Mouse (Mus musculus): ENCODE measurements around the gene Zdhhc8.

DNA sequence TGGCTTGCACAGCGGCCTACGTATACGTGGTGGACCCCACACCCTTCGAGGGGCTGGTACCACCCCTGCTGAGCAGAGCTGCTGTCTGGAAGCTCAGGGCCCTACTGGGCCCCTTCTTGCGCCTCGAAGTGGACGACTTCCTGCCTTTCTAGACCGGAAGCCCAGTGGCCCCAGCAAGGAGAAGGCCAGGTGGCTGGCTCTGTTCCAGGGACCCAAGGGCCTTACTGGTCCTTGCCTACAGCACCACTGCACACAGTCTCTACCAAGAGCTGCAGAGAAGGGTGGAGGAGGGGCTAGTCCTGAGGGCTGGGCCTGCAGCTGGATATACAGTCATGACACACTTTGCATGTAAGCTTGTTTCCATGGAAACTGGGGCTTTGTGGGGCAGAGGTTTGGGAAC is 14.9 kb downstream of the Zdhhc8 start:
- no peak for TF ChIP-seq CTCF (IDR thresholded peaks at IDR 0.05; ENCODE audit: low read depth)
- TF ChIP-seq EP300 (IDR thresholded peaks at IDR 0.05; ENCODE audit: low read depth), result no peak
